Mouse (Mus musculus): ENCODE data around the gene Fmnl1.

- TF ChIP-seq CTCF (IDR thresholded peaks at IDR 0.05; ENCODE audit: insufficient read depth, low read length) (no peak), POLR2A (IDR thresholded peaks at IDR 0.05; ENCODE audit: borderline replicate concordance, extremely low read depth, low read depth, low read length) (no peak)
Observed at GRCm38 (mm10) chr11:103174411-103174832, 3.5 kb downstream of the Fmnl1 start.
